Mouse (Mus musculus) ovary, postnatal 36 days (tissue): ENCODE measurements around the gene Akap12.

Source experiments
- DNase-seq: peaks from one replicate; pipeline ENCODE4 v3.0.0; 2022; ENCODE audit warnings: low spot score, mixed read lengths

The Akap12 gene

DNA sequence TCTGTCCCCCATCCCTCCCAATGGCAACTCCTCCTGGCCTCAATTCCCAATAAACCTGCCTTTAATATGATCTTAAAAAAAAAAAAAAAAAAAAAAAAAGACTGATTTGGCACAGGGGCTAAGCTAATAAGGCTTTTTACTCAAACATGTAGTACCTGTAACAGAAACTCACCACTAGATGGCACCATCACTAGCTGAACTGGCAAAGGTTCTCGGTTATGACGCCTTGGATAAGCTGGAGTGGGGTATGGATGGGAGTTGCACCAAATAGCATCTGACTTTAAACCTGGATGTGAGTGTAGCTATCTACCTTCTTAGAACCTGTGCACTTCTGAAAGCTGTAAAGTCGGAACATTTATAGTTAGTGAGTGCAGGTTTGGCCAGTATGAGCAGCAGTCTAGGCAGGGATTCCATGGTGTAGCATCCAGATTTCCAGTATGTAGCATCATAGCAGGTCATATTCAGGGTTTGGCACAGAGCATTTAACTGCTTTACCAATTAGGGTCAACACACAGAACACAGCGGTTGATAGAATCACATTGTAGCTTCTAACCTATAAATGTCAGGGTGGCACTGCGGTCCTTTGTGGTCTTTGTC is 138.8 kb downstream of the Akap12 start:
- no peak for DNase-seq

DNA sequence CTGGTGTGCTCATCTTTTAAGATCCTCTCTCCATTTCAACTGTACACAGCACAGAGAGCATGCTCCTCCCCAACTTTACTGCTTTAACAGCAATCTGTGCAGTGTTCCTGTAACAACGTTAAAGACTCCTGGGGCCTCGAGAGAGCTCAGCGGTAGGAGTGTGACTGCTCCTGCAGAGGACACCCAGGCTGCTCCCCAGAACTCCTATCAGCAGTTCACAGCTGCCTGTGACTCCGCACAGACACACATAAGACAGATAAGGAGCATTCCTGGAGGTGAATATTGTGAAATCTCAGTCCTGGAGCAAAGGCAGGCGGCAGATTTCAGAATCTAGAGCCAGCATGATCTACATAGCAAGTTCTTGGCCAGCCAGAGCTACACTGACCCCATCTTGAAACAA is 139.3 kb downstream of the Akap12 start:
- DNase-seq: no peak

DNA sequence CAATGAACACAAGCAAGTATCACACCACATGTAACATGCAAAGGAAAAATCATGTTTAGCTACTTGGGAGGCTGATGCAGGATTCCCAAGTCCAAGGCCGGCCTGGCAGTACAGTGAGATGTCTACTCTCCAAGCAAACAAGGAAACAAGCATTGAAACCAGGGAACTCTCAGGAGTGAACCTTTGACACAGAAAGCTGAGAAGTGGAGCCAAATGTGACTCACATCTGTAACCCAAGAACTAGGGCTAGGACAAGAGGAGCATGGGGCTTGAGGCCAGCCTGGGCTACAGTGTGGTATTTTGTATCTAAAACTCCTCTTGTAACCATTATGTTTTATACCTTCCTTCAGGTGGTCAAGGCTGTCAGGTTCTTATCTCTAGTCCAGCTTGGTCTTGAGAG is 141.0 kb downstream of the Akap12 start:
- no peak for DNase-seq
